Mouse (Mus musculus) kidney, postnatal 36 days (tissue): ENCODE measurements around the gene Amh.
A peak's percentile ranks its signal among the peaks of the same experiment; 100 is the strongest.
"Not testable (repeated sequence)": the region's sequence is repeated elsewhere in the genome, so short reads cannot be mapped to it uniquely, and the experiment has no call there.

Experiments used
- DNase-seq, 2 experiments: peaks; one replicate each; pipeline ENCODE4 v3.0.0; 2021 to 2022; ENCODE audit warnings: mixed read lengths in 2 of 2

The Amh gene

DNA sequence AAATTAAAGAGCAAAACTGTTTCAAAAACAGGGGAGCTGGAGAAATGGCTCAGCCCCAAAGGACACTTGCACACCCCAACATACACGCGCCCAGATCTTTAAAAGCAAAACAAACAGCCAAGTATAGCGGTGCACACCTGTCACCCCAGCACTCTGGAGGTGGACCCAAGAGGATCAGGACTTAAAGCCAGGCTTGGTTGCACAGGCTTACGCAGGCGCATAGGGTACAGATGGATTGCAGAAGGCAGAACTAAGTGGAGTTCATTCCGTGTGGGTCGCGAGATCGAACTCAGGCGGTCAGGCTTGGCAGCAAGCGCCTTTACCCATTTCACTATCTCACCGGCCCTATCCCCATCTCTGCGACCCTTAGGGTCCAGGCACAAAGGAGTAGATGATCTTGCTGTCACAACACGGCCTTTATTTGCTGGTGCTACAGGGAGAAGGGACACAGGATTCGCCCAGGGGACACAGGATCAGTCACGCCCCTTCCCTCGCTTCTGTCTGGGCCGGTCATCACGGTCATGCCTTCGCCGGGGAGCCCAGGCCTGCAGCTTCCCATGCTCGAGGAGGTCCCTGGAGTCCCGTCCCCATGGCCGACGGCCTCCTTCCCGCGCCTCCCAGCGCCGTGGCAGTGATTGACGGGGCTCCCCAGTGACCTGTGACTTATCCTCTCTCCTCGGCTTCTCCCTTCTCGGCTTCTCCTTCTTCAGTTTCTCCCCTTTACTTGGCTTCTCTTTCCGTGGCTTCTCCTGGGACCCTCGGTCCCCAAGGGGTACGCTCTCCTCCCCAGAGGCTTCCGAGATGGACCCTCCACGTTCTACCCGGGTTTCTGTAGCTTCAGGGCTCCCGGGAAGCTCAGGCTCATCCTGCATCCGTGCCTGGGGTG, 3.3 kb downstream of the Amh start:
- DNase-seq: no peak

DNA sequence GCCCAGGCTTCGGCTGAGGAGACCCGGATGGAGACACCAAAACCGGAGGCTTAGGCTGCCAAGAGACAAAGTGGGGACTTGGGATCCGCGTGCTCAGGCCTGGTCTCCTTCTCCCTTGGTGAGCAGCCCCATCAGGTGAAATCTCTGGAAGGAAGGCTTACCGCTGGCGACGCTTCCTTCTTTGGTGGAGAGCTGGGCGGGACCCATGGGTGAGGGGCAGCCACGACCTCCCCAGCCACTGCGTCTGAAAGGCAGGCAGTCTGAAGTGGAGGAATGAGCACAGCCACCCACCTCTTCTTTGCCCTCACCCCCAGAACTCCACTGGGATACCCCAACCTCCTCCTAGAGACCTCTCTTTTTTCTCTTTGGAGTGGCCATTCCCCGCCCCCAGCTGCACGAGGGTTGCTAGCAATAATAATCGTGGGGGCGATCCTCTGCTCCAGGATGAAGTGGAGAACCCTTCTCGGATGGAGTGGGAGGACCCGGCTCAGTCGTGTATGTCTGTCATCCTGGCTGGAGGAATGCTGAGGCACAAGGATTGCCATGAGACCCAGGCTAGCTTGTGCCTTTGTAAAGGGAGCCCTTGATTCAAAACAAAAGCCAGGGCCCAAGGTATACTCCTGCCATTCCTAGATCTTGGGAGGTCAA, 4.1 kb downstream of the Amh start:
- no peak for DNase-seq

DNA sequence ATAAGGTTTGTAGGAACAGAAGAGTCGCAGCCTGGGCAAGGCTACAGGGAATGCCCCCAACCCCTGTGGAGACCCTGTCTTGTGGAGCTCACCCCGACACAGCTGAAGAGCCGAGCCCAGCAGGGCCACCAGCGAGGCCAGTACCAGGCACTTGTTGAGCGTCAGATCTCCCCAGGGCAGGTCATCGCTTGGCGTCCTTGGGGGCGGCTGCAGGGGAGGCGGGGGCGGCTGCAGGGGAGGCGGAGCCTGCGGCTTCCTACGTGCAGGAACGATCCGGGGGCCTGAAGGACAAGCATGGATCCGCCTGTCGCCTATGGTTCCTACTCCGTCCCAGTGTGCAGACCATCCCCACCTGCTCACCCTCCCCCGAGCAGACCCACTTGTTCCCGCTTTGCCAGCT, 5.0 kb downstream of the Amh start:
- DNase-seq: no peak

DNA sequence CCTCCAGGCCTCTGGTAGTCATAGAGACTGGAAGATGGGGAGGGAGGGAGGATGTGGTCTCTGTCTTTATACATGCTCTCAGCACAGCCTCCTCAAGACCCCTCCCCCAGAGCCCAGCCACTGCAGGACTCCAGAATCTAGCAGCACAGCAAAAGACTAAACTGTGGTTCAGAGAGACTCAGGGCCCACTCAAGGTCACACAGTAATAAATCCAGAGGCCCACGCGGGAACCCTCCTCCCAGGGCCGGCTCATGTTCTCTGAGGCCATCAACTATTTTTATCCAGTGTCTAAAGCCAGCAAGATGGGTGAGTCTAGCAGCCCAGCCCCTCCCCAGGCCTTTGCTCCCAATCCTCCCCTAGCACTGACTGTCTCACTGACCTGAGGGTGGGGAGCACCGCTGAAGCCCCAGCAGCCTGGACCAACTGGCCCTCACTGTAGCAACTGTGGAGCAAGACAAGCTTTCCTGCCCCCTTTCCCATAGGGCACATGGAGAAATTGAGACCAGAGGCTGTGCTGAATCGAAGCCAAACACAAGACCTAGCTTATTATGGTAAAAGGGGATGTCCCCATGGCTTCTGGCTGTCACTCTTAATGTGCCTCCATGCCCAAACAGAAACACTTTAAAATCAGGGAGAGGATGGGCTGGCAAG, 7.5 kb downstream of the Amh start:
- DNase-seq: no peak

DNA sequence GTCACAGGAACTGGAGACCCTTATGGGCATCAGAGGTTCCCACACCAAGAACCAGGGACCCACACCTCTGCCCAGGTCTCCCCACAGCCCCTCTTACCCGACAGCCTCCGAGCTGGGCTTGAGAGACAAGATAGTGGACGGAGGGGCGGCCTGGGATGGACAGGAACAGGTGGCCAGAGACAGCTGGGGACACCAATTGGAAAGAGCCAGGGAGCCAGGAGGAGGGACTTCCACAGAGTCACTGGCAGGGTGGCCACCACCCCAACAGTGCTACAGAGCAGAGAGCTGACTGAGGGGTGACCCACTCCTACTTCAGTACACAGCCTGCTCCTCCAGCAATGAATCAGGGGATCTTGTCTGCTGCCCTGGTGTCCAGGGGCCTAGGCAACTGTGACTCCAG, 8.3 kb downstream of the Amh start, which contains the start of gene Jsrp1:
Gene Jsrp1, minus strand, starts transcription at position 133 of the 400 bp plus-strand sequence.
- DNase-seq: no peak

DNA sequence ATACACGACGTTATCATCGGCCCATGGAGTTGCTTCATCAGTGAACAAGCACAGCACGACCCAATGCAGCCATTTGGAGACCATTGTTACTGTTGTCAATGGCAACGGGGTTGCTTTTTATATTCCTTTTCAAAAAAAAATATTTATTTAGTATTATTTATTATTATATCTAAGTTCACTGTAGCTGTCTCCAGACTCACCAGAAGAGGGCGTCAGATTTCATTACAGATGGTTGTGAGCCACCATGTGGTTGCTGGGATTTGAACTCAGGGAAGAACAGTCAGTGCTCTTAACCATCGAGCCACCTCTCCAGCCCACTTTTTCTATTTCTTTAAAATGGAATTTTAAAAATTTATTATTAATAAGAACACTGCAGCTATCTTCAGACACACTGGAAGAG, 9.8 kb downstream of the Amh start:
- no peak for DNase-seq

DNA sequence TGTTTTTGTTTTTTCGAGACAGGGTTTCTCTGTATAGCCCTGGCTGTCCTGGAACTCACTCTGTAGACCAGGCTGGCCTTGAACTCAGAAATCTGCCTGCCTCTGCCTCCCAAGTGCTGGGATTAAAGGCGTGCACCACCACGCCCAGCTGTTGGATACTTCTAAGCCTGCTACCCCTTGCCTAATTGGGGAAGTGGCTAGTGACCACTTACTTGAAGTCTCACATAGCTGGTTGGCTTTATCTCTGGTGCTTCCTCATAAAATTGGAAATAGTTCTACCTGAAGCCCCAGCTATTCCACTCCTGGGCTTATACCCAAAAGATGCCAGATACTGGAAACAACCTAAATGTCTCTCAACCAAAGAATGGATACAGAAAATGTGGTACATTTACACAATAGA, 11.3 kb downstream of the Amh start:
- not testable (repeated sequence) for DNase-seq

DNA sequence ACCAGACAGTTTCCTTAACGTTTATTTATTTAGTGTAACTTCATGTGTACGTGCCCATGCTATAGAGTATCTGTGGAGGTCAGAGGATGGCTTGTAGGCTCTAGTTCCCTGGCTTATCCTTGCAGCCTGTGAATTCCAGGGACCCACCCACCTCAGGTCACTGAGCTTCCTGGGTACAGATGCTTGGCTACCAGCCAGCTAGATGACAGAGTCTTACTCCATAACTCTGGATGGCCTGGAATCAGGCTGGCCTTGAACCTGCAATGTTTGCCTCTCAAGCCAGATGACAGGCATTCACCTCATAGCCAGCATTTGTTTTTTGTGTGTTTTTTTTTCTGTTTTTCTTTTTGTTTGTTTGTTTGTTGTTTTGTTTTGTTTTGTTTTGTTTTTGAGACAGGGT, 12.1 kb downstream of the Amh start:
- no peak for DNase-seq

DNA sequence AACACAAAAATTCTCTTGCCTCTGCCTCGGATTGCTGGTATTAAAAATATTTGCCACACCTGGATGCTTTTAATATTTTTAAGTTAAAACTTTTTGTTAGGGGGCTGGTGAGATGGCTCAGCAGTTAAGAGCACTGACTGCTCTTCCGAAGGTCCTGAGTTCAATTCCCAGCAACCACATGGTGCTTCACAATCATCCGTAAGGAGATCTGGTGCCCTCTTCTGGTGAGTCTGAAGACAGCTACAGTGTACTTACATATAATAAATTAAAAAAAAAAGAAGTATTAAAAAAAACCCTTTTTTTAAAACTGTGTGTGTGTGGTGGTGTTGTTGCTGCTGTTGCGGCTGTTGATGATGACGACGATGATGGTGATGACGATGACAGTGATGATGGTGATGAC, 12.9 kb downstream of the Amh start:
- DNase-seq: not testable (repeated sequence)

DNA sequence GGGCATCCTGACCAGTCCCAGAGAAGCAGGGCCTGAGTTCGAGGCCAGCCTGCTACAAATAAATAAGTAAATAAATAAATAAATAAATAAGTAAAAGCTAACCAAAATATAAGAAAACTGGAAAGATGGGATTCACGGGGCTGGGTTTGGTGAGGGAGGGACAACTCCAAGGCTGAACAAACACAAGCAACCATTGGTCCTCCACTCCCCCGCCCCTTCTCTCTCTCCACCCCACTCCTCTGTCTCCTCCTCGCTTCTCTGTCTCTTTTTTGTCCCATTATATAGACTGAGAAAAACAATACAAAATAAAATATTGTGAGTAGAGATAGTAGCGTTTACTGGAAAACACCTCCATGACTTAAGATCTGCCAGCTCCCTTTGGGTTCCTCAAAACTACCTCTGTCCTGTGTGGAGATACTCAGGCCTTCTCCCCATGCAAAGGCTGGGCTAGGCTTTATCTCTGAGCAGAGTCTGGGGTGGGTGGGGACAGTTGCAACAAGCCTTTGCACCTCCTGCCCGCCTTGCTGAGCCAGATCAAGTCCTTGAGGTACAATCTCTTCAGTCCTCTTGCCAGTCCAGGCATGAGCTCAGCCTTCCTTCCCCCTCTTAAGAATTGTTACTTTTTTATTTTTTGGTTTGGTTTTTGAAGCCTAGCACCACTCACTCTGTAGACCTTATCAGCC, 13.7 kb downstream of the Amh start:
- no peak for DNase-seq

DNA sequence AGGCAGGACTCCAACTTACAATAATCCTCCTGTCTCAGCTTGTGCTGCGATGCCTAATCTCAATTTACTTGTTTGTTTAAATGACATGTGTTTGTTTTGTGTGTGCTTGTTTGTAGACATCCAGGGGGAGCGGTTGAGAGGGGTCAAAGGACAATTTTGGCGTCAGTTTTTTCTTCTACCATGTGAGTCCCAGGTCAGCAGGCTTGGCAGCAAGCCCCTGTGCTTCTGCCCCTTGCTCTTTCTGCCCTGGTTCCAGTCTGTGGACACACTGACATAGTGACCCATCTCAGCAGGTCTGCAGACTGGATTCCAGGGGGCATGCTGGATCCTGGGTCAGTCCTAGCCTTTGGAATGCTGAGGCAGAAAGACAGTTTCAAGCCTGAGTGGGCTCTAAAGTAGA, 14.4 kb downstream of the Amh start:
- DNase-seq: peak; percentile 81 to 84

DNA sequence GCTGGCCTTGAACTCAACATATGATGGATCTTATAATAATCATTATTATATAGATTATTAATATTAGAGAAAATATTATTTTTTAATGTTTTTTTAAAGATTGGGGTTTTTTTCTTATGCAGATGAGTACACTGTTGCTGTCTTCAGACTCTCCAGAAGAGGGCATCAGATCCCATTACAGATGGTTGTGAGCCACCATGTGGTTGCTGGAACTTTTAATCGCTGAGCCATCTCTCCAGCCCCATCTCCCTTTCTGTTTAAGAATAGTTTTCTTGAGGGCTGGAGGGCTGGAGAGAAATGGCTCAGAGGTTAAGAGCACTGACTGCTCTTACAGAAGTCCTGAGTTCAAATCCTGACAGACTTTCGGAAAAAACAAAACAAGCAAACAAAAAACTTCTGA, 16.9 kb downstream of the Amh start:
- peak; percentile 32 to 57 for DNase-seq

DNA sequence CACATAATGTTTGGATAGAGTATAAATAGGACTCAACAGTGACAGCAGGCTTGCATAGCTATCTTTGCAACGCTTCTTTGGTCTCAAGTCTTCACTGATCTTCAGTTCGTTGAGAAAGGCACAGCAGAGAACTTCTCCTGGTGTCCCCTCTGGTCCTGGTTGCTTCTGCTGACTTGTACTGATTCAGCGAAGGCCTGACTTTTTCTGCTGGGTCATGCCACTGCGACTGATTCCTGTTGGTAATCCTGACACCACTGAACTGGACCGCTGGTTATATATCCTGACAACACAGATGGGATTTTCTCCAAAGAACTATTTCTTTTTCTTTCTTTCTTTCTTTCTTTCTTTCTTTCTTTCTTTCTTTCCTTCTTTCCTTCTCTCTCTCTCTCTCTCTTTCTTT, 17.5 kb downstream of the Amh start:
- DNase-seq: no peak

DNA sequence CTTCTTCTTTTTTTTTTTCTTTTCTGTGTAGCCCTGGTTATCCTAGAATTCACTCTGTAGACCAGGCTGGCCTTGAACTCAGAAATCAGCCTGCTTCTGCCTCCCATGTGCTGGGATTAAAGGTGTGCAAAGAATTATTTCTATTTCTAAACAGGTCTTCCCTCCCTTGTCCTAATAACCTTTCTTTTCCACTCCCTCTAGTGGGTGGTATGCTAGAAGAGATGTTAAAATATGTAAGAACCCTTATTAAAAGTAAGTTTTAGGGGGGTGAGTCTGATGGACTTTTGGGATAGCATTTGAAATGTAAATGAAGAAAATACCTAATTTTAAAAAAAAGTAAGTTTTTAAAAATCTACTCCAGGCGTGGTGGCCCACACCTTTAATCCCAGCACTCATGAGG, 18.3 kb downstream of the Amh start:
- no peak for DNase-seq

DNA sequence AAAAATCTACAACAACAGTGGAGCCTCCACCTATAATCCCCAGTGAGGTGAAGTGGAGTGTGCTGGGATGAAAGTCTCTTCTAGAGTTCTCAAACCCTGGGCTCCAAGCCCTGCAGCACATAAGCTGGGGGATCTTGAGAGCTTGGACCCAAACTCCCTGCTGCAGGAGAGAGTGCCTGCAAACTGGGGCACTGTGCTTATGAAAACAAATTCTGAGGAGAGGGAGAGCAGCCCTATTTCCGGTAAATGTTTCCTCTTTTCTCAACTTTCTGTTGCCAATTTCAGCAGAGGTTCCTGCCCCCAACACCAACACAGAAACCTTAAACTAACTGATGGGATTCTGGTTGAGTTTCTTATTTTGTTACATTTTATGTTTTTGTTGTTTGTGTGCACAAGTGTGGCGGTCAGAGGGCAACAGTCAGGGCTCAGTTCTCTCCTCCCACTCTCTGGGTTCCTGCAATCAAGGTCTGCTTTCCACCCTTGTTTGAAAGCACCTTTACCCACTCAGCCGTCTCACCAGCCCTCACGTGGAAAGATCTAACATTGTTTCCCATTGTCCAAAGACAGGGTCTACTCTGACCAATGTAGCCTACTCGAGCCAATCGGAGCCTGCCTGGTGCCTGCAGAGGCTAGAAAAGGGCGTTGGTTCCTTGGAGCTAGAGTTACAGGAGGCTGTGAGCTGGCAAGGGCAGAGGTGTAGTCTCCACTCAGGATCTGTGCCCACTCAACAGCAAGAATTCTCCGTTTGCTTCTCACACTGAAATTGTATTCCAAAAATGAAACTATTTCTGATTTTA, 19.0 kb downstream of the Amh start:
- peak; percentile 17 to 42 for DNase-seq

DNA sequence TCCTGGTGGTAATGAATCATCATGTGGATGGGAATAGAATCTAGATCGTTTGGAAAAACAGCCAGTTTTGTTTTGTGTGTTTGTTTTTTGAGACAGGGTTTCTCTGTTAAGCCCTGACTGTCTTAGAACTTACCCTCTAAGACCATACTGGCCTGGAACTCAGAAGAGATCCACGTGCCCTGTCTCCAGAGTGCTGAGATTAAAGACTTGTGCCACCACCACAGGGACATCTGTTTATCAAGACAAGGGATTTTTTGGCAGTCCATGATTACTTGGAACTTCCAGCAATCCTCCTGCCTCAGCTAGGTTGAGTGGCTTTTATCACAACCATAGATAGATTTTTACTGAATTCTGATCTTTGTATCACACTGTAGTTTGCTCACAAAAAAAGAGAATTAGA, 19.8 kb downstream of the Amh start:
- DNase-seq: no peak

DNA sequence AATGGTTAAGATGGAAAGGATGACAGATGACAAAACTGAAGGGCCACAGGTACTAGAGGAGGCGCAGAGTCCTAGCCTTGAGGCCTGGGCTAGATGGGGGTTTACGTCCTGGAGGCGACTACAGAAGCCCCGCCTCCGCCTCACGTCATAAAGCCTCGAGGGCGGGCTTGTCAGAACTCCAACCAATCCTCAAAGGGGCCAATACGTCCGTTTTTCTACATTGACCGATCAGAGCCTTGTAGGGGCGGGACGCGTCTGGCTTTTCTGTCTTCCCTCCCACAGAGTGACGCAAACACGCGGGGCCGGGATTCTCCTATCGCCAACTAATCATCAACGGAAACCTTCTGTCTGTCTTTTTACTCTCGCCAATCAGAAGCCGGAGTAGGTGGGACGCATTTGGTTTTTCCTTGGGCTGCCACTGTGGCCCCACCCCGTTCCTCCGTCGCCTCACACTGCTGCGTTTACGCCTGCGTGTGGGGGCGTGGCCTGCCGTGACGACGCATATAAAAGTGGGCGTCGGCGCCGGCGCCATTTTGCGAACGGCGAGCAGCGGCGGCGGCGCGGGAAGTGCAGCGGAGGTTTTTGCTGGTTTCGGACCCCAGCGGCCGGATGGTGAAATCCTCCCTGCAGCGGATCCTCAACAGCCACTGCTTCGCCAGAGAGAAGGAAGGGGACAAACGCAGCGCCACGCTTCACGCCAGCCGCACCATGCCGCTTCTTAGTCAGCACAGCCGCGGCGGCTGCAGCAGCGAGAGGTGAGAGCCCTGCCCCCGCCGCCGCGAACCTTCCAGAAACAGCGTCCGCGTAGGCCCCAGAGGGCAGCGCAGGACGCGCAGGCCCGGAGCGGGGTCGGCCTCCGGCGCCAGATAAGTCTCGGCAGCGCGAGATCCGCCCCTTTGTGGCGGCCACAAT, 21.4 kb downstream of the Amh start, which contains the start of gene Oaz1:
Gene Oaz1, plus strand, starts transcription at position 506 of the 912 bp plus-strand sequence.
- DNase-seq: peak; percentile 98 to 100

DNA sequence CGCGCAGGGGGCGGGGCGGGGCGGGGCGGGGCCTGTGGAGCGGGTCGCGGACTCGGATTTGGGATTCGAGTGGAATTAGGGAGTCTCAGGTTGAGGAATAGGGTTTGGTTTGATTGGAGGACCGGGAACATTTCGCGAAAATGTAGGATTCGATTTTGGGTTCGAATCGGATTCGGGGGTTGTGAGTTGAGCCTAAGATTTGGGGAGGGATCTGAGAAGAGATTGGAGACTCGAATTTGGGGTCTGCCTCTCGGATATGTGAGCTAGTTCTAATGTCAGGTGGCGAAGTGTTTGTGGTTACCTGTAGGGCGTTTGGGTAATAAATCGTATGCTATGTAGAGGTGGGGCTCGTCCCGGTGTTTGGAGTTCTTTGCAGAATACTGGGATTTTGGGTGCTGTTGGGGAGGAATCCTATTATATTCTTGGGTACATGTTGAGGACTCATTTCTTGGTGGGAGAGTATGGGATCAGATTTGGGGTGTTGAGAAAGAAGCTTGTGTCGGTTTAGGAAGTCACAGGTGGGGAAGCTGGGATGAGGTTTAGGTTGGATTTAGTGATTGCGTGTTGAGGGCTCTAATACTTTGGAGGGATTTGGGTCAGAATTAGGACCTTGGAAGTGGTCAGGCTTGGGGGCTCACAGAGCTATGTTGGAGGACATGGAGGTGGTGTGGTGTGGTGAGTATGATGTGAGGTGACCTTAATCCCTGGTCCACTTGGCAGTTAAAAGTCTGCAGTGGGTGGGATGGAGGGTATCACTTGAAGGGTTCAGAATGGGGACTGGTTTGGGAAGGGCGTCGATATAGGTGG, 22.2 kb downstream of the Amh start:
- DNase-seq: no peak

DNA sequence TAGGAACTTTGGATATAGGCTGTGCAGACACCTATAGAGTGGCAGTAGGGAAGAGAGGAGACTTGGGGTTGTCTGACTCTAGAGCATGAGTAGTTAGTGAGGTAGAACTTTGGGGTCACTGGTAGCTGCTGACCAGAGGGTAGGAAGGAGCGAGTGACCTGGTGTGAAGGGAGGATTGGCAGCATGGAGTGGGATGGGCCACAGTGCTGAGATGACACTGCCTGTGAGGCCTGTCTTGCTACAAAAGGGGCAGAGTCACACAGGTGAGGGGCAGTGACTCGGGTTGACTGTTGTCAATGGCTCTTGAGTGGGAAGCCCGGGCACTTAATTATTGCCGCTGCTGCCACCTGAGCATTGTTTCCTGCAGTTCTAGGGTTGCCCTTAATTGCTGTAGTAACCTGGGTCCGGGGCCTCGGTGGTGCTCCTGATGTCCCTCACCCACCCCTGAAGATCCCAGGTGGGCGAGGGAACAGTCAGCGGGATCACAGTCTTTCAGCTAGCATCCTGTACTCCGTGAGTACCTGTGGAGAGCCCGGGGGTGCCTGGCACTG, 22.9 kb downstream of the Amh start:
- no peak for DNase-seq

DNA sequence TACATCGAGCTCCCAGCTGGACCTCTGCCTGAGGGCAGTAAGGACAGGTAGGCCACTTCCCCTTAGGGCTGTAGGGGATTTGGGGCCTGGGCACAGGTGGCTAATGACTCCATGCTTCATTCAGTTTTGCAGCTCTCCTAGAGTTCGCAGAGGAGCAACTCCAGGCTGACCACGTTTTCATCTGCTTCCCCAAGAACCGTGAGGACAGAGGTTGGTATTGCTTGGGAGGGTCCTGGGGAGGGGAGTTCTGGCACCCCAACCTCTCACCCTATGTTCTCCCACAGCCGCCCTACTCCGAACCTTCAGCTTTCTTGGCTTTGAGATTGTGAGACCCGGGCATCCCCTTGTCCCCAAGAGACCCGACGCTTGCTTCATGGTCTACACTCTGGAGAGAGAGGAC, 23.5 kb downstream of the Amh start:
- not testable (repeated sequence) for DNase-seq
